Mouse (Mus musculus): Measurements from ENCODE around the gene Crygs. TPM values are rescaled to one million over a fixed set of nuclear protein-coding genes. Genes with fewer than 3 reads are reported as not detected.
"Not testable (repeated sequence)": the region's sequence is repeated elsewhere in the genome, so short reads cannot be mapped to it uniquely, and the experiment has no call there.

Crygs gene
- polyA plus RNA-seq, 1 experiment from 2014 or later, result 0.26 TPM

GRCm38 (mm10) chr16:22797521-22797920 lies 13.9 kb downstream of the Crygs start:
- Histone ChIP-seq H3K36me3 (ENCODE audit: insufficient read depth, low read length) (no peaks in the 10 kb centered on the region), H3K4me3 (replicated peaks; ENCODE audit: low read depth, low read length) (no peak overlapping the region), H3K9ac (ENCODE audit: low read depth, low read length) (no peak overlapping the region), H3K9me3 (replicated peaks; ENCODE audit: low read length) (no peaks in the 10 kb centered on the region), H3K4me1 (replicated peaks; ENCODE audit: insufficient read depth, low read length) (no peaks in the 10 kb centered on the region), H3K27me3 (ENCODE audit: insufficient read depth, low read length) (no peaks in the 10 kb centered on the region), H3K27ac (no peak overlapping the region), H3K4me2 (ENCODE audit: low read length) (no peak overlapping the region)
- no peak for ATAC-seq (replicated peaks; ENCODE audit: low FRiP score, low read depth)
- no peak for DNase-seq (ENCODE audit: low spot score)
- WGBS, result 85% methylated on average over 5 of the region's 5 CpGs
- TF ChIP-seq CTCF (IDR thresholded peaks at IDR 0.05; ENCODE audit: low read depth), result no peak

GRCm38 (mm10) chr16:22795497-22795896 lies 15.9 kb downstream of the Crygs start:
- Histone ChIP-seq H3K27ac (no peak overlapping the region), H3K4me3 (replicated peaks; ENCODE audit: low read depth, low read length) (no peak overlapping the region), H3K9ac (ENCODE audit: low read depth, low read length) (no peak overlapping the region), H3K9me3 (replicated peaks; ENCODE audit: low read length) (no peaks in the 10 kb centered on the region), H3K4me2 (ENCODE audit: low read length) (no peak overlapping the region), H3K27me3 (ENCODE audit: insufficient read depth, low read length) (no peaks in the 10 kb centered on the region), H3K4me1 (replicated peaks; ENCODE audit: insufficient read depth, low read length) (no peaks in the 10 kb centered on the region), H3K36me3 (ENCODE audit: insufficient read depth, low read length) (no peaks in the 10 kb centered on the region)
- no peak for ATAC-seq (replicated peaks; ENCODE audit: low FRiP score, low read depth)
- peak; percentile 62 for TF ChIP-seq CTCF (IDR thresholded peaks at IDR 0.05; ENCODE audit: low read depth)
- DNase-seq (ENCODE audit: low spot score), result no peak
- WGBS, result 85% methylated on average over 3 of the region's 3 CpGs

GRCm38 (mm10) chr16:22791235-22791634 lies 20.1 kb downstream of the Crygs start:
- Histone ChIP-seq H3K4me2 (ENCODE audit: low read length) (no peak overlapping the region), H3K9ac (ENCODE audit: low read depth, low read length) (no peak overlapping the region), H3K9me3 (replicated peaks; ENCODE audit: low read length) (no peaks in the 10 kb centered on the region), H3K27me3 (ENCODE audit: insufficient read depth, low read length) (no peaks in the 10 kb centered on the region), H3K4me3 (replicated peaks; ENCODE audit: low read depth, low read length) (no peak overlapping the region), H3K4me1 (replicated peaks; ENCODE audit: insufficient read depth, low read length) (no peaks in the 10 kb centered on the region), H3K36me3 (ENCODE audit: insufficient read depth, low read length) (no peaks in the 10 kb centered on the region), H3K27ac (no peak overlapping the region)
- DNase-seq (ENCODE audit: low spot score) (no peak), ATAC-seq (replicated peaks; ENCODE audit: low FRiP score, low read depth) (no peak)
- no peak for TF ChIP-seq CTCF (IDR thresholded peaks at IDR 0.05; ENCODE audit: low read depth)
- whole genome bisulfite sequencing, result 22% methylated on average over 2 of the region's 2 CpGs

GRCm38 (mm10) chr16:22789908-22790367 lies 21.4 kb downstream of the Crygs start:
- Histone ChIP-seq H3K27me3 (ENCODE audit: insufficient read depth, low read length) (no peaks in the 10 kb centered on the region), H3K4me1 (replicated peaks; ENCODE audit: insufficient read depth, low read length) (no peaks in the 10 kb centered on the region), H3K4me2 (ENCODE audit: low read length) (no peak overlapping the region), H3K27ac (no peak overlapping the region), H3K4me3 (replicated peaks; ENCODE audit: low read depth, low read length) (no peak overlapping the region), H3K9me3 (replicated peaks; ENCODE audit: low read length) (no peaks in the 10 kb centered on the region), H3K9ac (ENCODE audit: low read depth, low read length) (no peak overlapping the region), H3K36me3 (ENCODE audit: insufficient read depth, low read length) (no peaks in the 10 kb centered on the region)
- 39% methylated on average over 10 of the region's 10 CpGs for WGBS
- DNase-seq (ENCODE audit: low spot score) (no peak), ATAC-seq (replicated peaks; ENCODE audit: low FRiP score, low read depth) (no peak)
- TF ChIP-seq CTCF (IDR thresholded peaks at IDR 0.05; ENCODE audit: low read depth), result no peak

GRCm38 (mm10) chr16:22782686-22783085 lies 28.7 kb downstream of the Crygs start:
- no peak for TF ChIP-seq CTCF (IDR thresholded peaks at IDR 0.05; ENCODE audit: low read depth)
- H3K27ac ChIP-seq, result no peak overlapping the region
- no peaks in the 10 kb centered on the region for H3K9me3 ChIP-seq (replicated peaks; ENCODE audit: low read length)
- H3K9ac ChIP-seq (ENCODE audit: low read depth, low read length), result no peak overlapping the region
- ATAC-seq (replicated peaks; ENCODE audit: low FRiP score, low read depth), result no peak
- no peak overlapping the region for H3K4me3 ChIP-seq (replicated peaks; ENCODE audit: low read depth, low read length)
- no peaks in the 10 kb centered on the region for H3K27me3 ChIP-seq (ENCODE audit: insufficient read depth, low read length)
- H3K4me2 ChIP-seq (ENCODE audit: low read length), result no peak overlapping the region
- WGBS, result 81% methylated on average over 5 of the region's 5 CpGs
- no peak for DNase-seq (ENCODE audit: low spot score)
- H3K4me1 ChIP-seq (replicated peaks; ENCODE audit: insufficient read depth, low read length), result no peaks in the 10 kb centered on the region
- no peaks in the 10 kb centered on the region for H3K36me3 ChIP-seq (ENCODE audit: insufficient read depth, low read length)

- 89% methylated on average over 3 of the region's 3 CpGs for WGBS
- Histone ChIP-seq H3K4me3 (replicated peaks; ENCODE audit: low read depth, low read length) (no peak overlapping the region), H3K4me2 (ENCODE audit: low read length) (no peak overlapping the region), H3K27ac (no peak overlapping the region), H3K4me1 (replicated peaks; ENCODE audit: insufficient read depth, low read length) (no peaks in the 10 kb centered on the region), H3K9me3 (replicated peaks; ENCODE audit: low read length) (no peaks in the 10 kb centered on the region), H3K27me3 (ENCODE audit: insufficient read depth, low read length) (no peaks in the 10 kb centered on the region), H3K9ac (ENCODE audit: low read depth, low read length) (no peak overlapping the region), H3K36me3 (ENCODE audit: insufficient read depth, low read length) (no peaks in the 10 kb centered on the region)
- ATAC-seq (replicated peaks; ENCODE audit: low FRiP score, low read depth), result no peak
- DNase-seq (ENCODE audit: low spot score), result no peak
- no peak for TF ChIP-seq CTCF (IDR thresholded peaks at IDR 0.05; ENCODE audit: low read depth)
Observed at GRCm38 (mm10) chr16:22779228-22779835, 32.0 kb downstream of the Crygs start.

- not testable (repeated sequence) for H3K9ac ChIP-seq (ENCODE audit: low read depth, low read length); H3K27ac ChIP-seq; H3K9me3 ChIP-seq (replicated peaks; ENCODE audit: low read length); H3K36me3 ChIP-seq (ENCODE audit: insufficient read depth, low read length); H3K4me1 ChIP-seq (replicated peaks; ENCODE audit: insufficient read depth, low read length); H3K27me3 ChIP-seq (ENCODE audit: insufficient read depth, low read length); ATAC-seq (replicated peaks; ENCODE audit: low FRiP score, low read depth); DNase-seq (ENCODE audit: low spot score); H3K4me3 ChIP-seq (replicated peaks; ENCODE audit: low read depth, low read length); H3K4me2 ChIP-seq (ENCODE audit: low read length)
- WGBS, result 88% methylated on average over 12 of the region's 12 CpGs
Observed at GRCm38 (mm10) chr16:22778296-22778695, 33.1 kb downstream of the Crygs start.

Data from kidney, postnatal 0 days (tissue).